Mouse (Mus musculus): ENCODE results near the gene Snrnp40. TPM values are rescaled to one million over a fixed set of nuclear protein-coding genes. Genes with fewer than 3 reads are reported as not detected.

Snrnp40 gene
- polyA plus RNA-seq, 1 experiment, result 112 TPM

DNA sequence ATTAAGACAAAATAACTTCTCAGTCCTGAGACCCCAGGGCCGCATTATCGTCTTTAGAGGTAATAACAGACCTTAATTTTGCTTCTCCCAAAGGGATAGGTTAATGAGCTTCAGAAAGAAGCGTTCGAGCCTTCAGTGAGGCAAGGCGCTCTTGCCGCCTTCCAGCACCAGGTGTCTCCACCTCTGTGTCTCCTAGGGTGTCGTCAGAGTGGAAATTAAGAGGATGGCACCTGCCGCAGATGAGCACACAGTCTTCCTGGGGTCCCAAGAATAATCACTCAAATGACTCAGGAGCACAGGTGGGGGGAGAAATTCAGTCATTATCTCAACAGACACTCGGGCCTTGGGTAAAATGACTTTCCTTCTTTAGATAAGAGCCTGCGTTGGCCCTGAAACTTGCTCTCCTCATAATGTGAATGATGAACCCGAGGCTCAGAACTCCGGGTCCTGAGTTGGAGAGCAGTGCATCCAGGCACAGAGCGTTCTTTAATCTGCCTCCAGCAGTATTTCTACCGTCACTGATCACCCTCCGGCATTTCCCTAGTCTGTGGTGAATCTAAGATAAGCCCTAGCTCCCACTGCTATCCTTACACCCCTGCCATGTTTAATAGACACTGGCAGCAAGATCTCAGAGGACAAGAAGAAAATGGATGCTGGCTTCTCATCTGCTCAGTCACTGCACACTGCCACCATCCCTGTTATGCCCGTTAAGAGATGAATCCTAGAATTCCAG lies 9.1 kb upstream of the Snrnp40 start:
- TF ChIP-seq GATA1 (IDR thresholded peaks at IDR 0.05; ENCODE audit: low read length), result peak; percentile 44

- TF ChIP-seq GATA1 (IDR thresholded peaks at IDR 0.05; ENCODE audit: low read length), result no peak
These were observed 7.3 kb upstream of the Snrnp40 start for GRCm38 (mm10) chr4:130352588-130352987.

GRCm38 (mm10) chr4:130357946-130358345 lies 2.0 kb upstream of the Snrnp40 start:
- TF ChIP-seq GATA1 (IDR thresholded peaks at IDR 0.05; ENCODE audit: low read length), result no peak

DNA sequence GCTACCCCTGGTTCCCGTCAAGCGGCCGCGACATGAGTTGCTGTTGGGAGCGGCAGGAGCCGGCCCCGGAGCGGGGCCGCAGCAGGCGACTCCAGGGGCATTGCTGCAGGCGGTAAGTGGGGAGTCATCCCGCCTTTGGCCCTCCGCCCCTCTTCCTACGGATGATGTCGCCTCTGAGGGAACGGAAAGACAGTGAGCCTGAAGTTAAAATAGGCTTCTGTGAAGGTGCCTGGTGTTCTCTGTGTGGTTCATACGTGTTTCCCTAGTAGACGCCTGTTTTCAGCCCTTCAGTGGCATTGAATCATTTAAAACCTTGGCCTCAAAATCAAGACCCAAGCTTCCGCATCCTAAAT lies 282 bp downstream of the Snrnp40 start:
- no peak for TF ChIP-seq GATA1 (IDR thresholded peaks at IDR 0.05; ENCODE audit: low read length)

DNA sequence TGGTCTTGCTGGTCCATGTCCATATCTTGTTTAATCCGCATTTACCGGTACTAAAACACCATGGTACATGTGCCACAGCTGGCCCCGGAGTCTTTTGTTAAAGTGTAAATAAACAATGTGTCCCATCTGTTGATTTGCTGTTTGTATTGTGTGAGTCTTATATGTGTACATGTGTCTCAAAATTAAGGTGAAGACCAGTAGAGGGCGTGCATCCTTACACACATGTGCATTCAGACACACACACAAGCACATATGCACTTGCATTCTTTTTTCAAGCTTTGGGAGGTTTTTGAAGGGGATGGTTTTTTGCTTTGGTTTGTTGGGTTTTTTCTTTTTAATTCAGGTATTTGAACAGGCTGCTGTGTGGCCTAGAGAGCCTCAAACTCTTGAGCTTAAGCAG lies 16.7 kb downstream of the Snrnp40 start:
- no peak for TF ChIP-seq GATA1 (IDR thresholded peaks at IDR 0.05; ENCODE audit: low read length)

DNA sequence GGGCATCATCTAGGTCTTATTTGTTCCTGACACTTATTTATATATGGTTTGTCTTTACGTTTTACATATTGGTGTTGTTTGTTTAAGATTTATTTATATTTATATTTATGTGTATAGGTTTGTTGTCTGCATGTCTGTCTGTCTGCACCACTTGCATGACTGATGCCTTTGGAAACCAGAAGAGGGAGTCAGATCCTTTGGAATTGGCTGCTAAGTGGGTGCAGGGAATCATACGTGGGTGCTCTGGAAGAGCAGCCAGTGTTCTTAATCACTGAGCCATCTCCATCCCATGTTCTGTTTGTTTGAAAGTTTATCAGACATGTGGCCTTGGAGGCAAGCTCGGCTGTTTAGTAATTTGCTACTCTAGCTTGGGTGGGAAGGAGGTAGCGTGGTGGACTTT lies 17.6 kb downstream of the Snrnp40 start:
- TF ChIP-seq GATA1 (IDR thresholded peaks at IDR 0.05; ENCODE audit: low read length), result no peak

DNA sequence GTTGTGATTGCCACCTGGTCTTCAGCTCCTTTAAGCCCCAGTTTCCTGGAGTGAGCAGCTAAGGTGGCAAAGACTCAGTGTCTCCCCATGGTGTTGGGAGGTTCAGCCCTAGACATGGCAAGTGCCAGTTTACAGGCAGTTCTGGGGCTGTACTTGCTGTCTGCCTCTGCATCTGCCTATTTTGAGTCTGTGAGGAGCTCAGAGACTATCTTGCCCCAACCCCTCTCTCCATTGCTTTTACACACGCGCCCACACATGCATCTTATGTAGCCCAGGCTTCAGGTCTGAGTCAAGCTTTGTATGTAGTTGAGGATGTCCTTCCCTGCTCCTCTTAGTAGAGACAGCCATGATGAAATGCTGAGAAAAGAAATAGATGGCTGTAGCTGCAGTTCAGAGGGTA lies 19.2 kb downstream of the Snrnp40 start:
- no peak for TF ChIP-seq GATA1 (IDR thresholded peaks at IDR 0.05; ENCODE audit: low read length)

DNA sequence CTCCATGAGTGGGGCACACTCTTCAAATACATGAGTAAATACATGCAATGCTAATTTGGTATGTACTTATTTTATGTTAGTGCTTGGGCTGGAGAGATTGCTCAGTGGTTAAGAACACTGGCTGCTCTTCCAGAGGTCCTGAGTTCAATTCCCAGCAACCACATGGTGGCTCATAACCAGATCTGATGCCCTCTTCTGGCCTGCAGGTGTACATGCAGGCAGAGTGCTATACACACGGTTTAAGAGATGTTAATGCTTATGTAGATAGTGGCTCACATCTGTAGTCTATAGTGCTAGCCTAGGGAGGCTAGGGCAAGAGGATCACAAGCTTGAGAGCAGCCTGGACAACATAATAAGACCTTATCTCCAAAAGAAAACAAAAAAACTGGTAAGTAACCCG lies 20.5 kb downstream of the Snrnp40 start:
- no peak for TF ChIP-seq GATA1 (IDR thresholded peaks at IDR 0.05; ENCODE audit: low read length)

DNA sequence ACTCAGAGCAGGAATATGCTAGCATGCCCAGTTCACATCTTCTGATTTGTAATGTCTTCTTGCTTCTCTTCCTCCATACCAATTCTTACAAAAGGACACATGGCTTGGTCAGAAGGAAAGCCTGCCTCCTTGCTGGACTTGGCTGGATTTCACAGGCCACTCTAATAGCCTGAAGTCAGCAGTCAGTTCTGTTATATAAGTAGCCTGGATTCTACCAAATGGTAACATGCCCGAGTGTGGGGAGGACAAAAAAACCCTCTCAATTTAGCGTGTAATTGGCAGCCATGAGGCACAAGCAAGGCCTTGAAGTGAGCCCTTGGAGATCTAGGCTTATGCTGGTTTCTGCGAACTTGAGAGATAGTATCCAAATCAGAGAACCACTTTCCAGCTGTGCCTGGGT lies 27.3 kb downstream of the Snrnp40 start:
- no peak for TF ChIP-seq GATA1 (IDR thresholded peaks at IDR 0.05; ENCODE audit: low read length)

GRCm38 (mm10) chr4:130389496-130389895 lies 29.6 kb downstream of the Snrnp40 start:
- no peak for TF ChIP-seq GATA1 (IDR thresholded peaks at IDR 0.05; ENCODE audit: low read length)

DNA sequence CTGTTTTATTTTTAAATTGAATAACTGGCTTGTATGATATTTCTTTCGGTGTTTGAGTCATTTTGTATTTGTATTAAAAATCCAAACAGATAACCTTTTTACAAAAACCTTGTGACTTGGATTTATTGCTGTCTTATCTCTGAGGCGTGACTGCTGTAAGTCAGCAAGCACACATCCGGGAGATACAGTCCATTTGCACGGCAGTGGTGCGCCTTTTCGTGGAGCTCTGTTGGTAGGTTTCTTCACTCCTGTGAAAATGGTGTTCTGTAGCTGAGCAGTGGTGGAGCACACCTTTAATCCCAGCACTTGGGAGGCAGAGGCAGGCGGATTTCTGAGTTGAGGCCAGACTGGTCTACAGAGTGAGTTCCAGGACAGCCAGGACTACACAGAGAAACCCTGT lies 30.0 kb downstream of the Snrnp40 start:
- TF ChIP-seq GATA1 (IDR thresholded peaks at IDR 0.05; ENCODE audit: low read length), result no peak

- no peak for TF ChIP-seq GATA1 (IDR thresholded peaks at IDR 0.05; ENCODE audit: low read length)
These were observed 31.3 kb downstream of the Snrnp40 start for GRCm38 (mm10) chr4:130391265-130391664.

Other genes starting within 250 kb of the Snrnp40 start
- gene Hcrtr1, start 220.8 kb upstream of the Snrnp40 start, polyA plus RNA-seq (2012), result not detected in 2 replicates
- not detected in 2 replicates for gene Tinagl1, start 185.0 kb upstream of the Snrnp40 start, polyA plus RNA-seq (2012)
- gene Gm853, start 137.7 kb upstream of the Snrnp40 start, polyA plus RNA-seq (2012), result 0.19 and 0.22 TPM in 2 replicates
- gene Serinc2, start 80.9 kb upstream of the Snrnp40 start, polyA plus RNA-seq (2012), result 0.05 and 0.09 TPM in 2 replicates
- gene Fabp3, start 51.5 kb upstream of the Snrnp40 start, polyA plus RNA-seq (2012), result not detected in 2 replicates
- gene Gm10570, start 51.5 kb upstream of the Snrnp40 start, polyA plus RNA-seq (2012), result 0.14 TPM in 1 of 2 replicates, not detected in the other
- gene Zcchc17, start 189 bp upstream of the Snrnp40 start, polyA plus RNA-seq (2012), result 23.1 and 52.8 TPM in 2 replicates
- gene Nkain1, start 214.0 kb downstream of the Snrnp40 start, polyA plus RNA-seq (2012), result not detected in 2 replicates